Mouse (Mus musculus) erythroblast, embryonic 14.5 days (primary cell): ENCODE data around the gene Prss56.

ENCODE experiments used
- GATA1 ChIP-seq: IDR thresholded peaks from 2 replicates; pipeline ENCODE4 v1.6.1; 2012; ENCODE audit warnings: low read length, inconsistent platforms, mixed read lengths
- TAL1 ChIP-seq: IDR thresholded peaks from 3 replicates; pipeline ENCODE4 v1.6.1; 2012; ENCODE audit warnings: low read length, inconsistent platforms, mixed read lengths

DNA sequence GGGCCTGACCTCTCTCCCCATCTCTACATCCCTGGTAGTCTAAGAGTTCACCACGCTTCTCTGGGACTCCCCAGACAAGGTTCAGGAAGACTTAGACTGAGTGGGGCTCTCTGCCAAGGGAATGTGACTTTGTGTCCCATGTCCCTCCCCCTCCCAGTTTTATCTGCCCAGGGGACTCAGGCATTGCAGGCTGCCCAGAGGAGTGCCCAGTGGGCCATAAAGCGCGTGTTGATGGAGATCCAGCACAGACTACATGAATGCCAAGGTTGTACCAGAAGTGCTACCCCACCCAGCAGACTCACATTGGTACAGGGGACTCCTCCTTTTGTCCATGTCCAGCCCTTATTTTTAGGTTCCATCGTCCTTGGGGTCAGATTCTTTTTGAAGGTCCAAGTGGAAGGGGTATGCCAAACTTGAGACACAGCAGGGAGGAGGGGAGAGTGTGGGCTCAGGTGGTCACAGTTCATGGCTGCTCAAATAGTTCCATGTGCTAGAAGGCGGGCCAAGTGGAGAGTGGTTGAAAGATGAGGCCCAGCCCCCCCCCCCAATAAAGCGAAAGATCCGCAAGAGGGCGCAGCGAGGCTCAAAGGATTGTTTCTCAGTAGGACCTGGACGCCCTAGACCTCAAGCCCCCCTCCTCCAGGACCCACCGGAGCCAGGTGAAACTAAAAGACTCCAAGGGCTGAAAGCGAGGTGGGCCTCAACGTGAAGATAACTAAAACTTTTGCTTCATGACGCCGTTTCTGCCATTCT, 1.1 kb downstream of the Prss56 start:
- TF ChIP-seq GATA1 (no peak), TAL1 (no peak)
